Mouse (Mus musculus) lung, postnatal 0 days (tissue): ENCODE results near the gene Tmbim6. TPM values are rescaled to one million over a fixed set of nuclear protein-coding genes. Genes with fewer than 3 reads are reported as not detected.
A peak's percentile ranks its signal among the peaks of the same experiment; 100 is the strongest.

ENCODE experiments used
- ATAC-seq: fragments of 200-750 bp; cut with Nextera tagmentation; 2 replicates; pipeline ENCODE4 v1.8.0; 2017; ENCODE audit warnings: moderate library complexity
- DNase-seq: peaks from one replicate; pipeline ENCODE4 v3.0.0-alpha.2; 2016; ENCODE audit warnings: low spot score
- H3K27ac ChIP-seq: fragments of 300-500 bp; sonication (generic); 2 replicates; pipeline ENCODE4 v1.5.1; 2014; ENCODE audit warnings: antibody characterized with exemption, mild to moderate bottlenecking, low read length, mixed read lengths
- H3K27me3 ChIP-seq: fragments of 300-500 bp; sonication (generic); replicated peaks from 2 replicates; pipeline ENCODE4 v1.6.1; 2014; ENCODE audit warnings: low read length, mixed read lengths; ENCODE audit not compliant: insufficient read depth
- H3K36me3 ChIP-seq: fragments of 300-500 bp; sonication (generic); 2 replicates; pipeline ENCODE4 v1.6.1; 2014; ENCODE audit warnings: low read length, mixed read lengths; ENCODE audit not compliant: insufficient read depth
- H3K4me1 ChIP-seq: fragments of 300-500 bp; sonication (generic); 2 replicates; pipeline ENCODE4 v1.6.1; 2014; ENCODE audit warnings: antibody characterized with exemption, low read depth, low read length, mixed read lengths; ENCODE audit not compliant: insufficient read depth
- H3K4me2 ChIP-seq: fragments of 300-500 bp; sonication (generic); replicated peaks from 2 replicates; pipeline ENCODE4 v1.6.1; 2014; ENCODE audit warnings: low read depth, mild to moderate bottlenecking, low read length, moderate library complexity, mixed read lengths
- H3K4me3 ChIP-seq: fragments of 300-500 bp; sonication (generic); 2 replicates; pipeline ENCODE4 v1.5.1; 2014; ENCODE audit warnings: low read depth, low read length
- H3K9ac ChIP-seq: fragments of 300-500 bp; sonication (generic); replicated peaks from 2 replicates; pipeline ENCODE4 v1.6.1; 2014; ENCODE audit warnings: low read depth, mild to moderate bottlenecking
- H3K9me3 ChIP-seq: fragments of 300-500 bp; sonication (generic); 2 replicates; pipeline ENCODE4 v1.6.1; 2016; ENCODE audit warnings: low read length, mixed read lengths
- CTCF ChIP-seq: IDR thresholded peaks from 2 replicates; pipeline ENCODE4 v1.5.1; 2016; ENCODE audit warnings: antibody characterized with exemption, mild to moderate bottlenecking
- EP300 ChIP-seq: IDR thresholded peaks from 2 replicates; pipeline ENCODE4 v1.6.1; 2016; ENCODE audit warnings: antibody characterized with exemption, mild to moderate bottlenecking, control low read depth
- WGBS: fragments of 180-500 bp; shearing (Covaris S2); extraction: QIAGEN DNeasy Blood & Tissue Kit; methylation state at CpG from one replicate; pipeline ENCODE4 v1.1.7; 2014; 5-methylcytosine and 5-hydroxymethylcytosine counted together
- polyA plus RNA-seq: library from polyadenylated mRNA; unstranded; fragments of >200 nt; fragmentation: Nextera tagmentation; extraction: Ambion mirVana; gene quantifications from 2 replicates; pipeline ENCODE4 v1.2.1, GENCODE M21; 2015

The Tmbim6 gene
- polyA plus RNA-seq, 1 experiment from 2014 or later, result 693 TPM

DNA sequence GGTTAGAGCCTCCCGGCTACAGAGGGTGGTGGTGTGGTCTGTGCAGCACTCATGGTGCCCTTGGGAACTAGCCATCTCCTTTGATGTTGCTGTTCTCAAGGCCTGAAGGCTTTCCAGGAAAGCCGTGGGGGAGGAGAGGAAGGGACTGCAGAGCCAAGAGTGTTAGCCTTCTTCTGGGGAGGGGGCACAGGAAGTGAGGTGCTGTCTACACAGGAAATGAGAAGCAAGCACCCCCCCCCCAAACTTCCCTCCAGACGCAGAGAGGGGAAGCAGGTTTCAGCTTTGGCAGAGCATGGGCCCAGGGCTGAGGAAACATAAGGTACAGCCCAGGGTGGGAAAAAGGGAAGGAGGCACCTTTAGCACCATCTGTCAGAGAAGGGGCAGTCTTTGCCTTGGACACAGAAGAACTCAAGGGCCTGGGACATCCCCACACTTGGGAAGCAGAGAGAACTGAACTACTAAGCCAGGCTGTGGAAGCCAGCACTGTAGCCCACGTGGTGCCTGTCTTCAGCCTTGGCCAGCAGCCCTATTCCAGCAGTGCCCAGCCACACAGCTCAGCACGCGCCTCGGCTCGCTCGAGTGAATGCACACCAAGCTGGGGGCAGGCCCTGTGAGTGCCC, 56.6 kb downstream of the Tmbim6 start:
- H3K4me1 ChIP-seq, result peaks cover 25% of the 10 kb centered on the region
- peak; percentile 50 for DNase-seq

DNA sequence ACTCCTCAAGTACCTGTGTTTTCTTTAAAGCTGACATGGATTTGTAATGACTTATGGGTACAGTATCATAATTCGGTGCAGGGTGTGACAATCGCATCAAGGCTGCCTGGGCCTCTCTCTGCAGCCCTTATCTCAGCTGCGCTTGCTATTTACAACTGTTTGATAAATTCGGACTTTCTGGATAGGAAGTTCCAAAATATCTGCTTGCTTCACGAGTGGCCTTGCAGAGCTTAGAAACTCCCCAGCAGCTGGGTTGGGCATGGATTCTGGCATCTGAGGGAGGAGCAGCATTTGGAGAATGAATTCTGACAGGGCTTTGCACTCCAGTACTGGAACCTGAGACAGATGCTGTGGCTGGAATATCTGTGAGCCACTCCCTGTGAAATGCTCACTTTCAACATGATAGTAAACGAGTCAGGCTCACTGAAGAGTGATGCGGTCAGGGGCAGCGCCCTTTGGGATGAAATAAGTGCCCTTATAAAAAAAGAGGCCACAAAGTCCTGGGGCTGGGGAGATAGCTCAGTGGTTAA, 57.1 kb downstream of the Tmbim6 start:
- TF ChIP-seq CTCF, result no peak
- no peak for TF ChIP-seq EP300
- H3K9ac ChIP-seq, result no peak overlapping the region

More for the DNA sequence above, 56.6 kb downstream of the Tmbim6 start:
- H3K9me3 ChIP-seq, result no peaks in the 10 kb centered on the region
- no peak for TF ChIP-seq CTCF
- TF ChIP-seq EP300, result peak; percentile 63
- H3K4me3 ChIP-seq, result no peak overlapping the region
- peak overlapping the region; percentile 68 for H3K27ac ChIP-seq
- 26% methylated on average over 9 of the region's 9 CpGs for WGBS
- no peaks in the 10 kb centered on the region for H3K27me3 ChIP-seq
- H3K4me2 ChIP-seq, result no peak overlapping the region; the same call in 1 of the 2 replicates
- peak; percentile 64 for ATAC-seq
- no peaks in the 10 kb centered on the region for H3K36me3 ChIP-seq
- no peak overlapping the region for H3K9ac ChIP-seq

DNA sequence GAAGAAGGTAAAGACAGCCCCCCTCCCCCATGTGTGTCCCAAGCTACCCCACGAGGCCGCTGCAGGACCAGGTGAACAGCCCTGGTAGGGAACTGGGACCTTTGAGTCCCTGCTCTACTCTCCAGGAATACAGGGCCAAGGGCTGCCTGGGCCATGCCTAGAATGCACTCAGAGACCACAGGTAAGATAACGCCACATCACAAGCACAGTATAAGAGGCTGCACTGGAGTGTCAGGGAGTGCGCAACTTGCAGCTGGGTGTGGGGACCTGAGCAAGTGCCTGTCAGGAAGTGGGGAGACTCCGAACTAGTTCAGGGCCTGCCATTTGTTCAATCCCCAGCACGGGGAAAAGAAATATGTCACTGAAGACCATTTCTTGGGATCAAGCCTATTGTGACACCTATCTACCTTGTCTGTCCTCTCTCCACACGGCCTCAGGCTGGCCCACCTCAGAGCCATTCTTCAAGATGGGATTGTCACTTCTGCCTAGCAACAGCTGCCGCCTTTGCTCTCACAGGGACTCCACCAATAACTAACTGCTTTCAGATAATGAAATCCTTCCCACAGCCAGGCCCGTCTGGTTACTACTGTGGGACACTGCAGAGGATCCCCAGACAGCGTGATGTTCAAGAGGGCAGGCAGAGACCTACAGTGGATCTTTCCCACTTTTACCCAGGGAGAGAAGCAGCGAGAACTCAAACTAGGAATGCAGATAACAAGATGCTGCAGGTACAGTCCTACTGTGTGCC, 60.6 kb downstream of the Tmbim6 start:
- 0 out of 2 replicates have a peak, but pooled peaks have one; percentile 42 for TF ChIP-seq EP300
- peak; percentile 23; the same call in 1 of the 2 replicates for TF ChIP-seq CTCF
- peaks cover 25% of the 10 kb centered on the region for H3K4me1 ChIP-seq

More for the DNA sequence above, 57.1 kb downstream of the Tmbim6 start:
- 44% methylated on average over 8 of the region's 8 CpGs for WGBS
- DNase-seq (no peak), ATAC-seq (no peak)
- no peaks in the 10 kb centered on the region for H3K27me3 ChIP-seq
- H3K4me2 ChIP-seq, result no peak overlapping the region
- no peaks in the 10 kb centered on the region for H3K9me3 ChIP-seq
- peaks cover 25% of the 10 kb centered on the region for H3K4me1 ChIP-seq
- no peaks in the 10 kb centered on the region for H3K36me3 ChIP-seq
- H3K27ac ChIP-seq, result peak overlapping the region; percentile 68
- H3K4me3 ChIP-seq, result no peak overlapping the region

DNA sequence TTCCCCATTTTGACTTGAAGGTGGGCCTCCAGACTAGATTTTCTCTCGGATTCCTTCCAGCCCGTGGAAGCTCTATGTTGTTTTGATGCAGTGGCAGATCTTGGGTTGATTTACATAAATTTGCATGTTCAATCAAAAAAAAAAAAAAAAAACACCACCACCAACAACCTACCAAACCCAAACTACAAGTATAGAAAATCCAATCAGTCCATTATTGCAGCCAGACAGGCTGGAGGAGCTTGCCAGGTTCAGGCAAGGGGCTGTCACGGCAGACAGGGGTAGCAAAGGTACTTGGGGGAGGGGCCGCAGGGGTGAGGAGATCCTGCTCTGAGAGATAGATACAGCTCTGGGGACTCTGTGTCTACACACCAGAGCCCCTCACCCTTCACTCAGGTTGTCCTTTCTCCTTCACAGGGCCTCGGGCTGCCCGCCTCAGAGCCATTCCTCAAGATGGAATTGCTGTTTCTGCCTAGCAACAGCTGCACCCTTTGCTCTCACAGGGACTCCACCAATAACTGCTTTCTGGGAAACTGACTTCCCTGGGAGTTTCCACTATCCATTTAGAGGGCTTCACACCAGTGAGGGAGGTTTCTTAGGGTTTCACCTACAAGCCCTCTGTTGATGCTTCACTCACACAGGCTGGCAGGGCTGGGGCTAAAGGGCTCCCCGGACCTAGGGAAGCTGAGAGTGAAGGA, 62.0 kb downstream of the Tmbim6 start:
- Histone ChIP-seq H3K4me1 (peaks cover 12% of the 10 kb centered on the region), H3K4me2 (no peak overlapping the region), H3K27me3 (no peaks in the 10 kb centered on the region), H3K9ac (no peak overlapping the region; the same call in 1 of the 2 replicates), H3K9me3 (no peaks in the 10 kb centered on the region), H3K27ac (no peak overlapping the region), H3K36me3 (no peaks in the 10 kb centered on the region), H3K4me3 (no peak overlapping the region)
- no peak for ATAC-seq
- TF ChIP-seq EP300, result no peak
- TF ChIP-seq CTCF, result no peak
- WGBS, result 84% methylated on average over 7 of the region's 7 CpGs
- DNase-seq, result no peak

More for the DNA sequence above, 60.6 kb downstream of the Tmbim6 start:
- WGBS, result 54% methylated on average over 11 of the region's 11 CpGs
- H3K27me3 ChIP-seq, result no peaks in the 10 kb centered on the region
- DNase-seq (peak; percentile 82), ATAC-seq (peak; percentile 58)
- H3K4me2 ChIP-seq, result no peak overlapping the region
- no peaks in the 10 kb centered on the region for H3K36me3 ChIP-seq
- no peak overlapping the region for H3K27ac ChIP-seq
- H3K9ac ChIP-seq, result no peak overlapping the region
- no peaks in the 10 kb centered on the region for H3K9me3 ChIP-seq
- H3K4me3 ChIP-seq, result no peak overlapping the region

DNA sequence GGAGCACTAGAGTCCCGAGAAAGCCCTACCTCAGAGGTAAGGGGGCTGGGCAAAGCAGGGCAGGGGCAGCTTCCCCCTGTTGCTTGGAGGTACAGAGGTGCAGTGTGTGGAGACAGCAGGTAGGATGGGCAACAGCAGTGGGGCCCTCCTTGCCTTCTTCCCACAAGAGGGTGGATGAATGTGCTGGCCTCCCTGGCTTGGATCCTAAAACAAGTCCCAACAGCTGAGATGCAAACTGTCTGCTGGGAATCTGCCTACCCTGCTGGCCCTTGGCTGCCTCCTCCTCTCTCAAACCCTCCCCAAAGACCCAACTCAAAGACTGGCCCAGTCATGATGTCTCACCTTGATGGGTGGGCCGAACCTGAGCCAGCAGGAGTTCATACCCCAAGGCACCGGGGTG, 62.7 kb downstream of the Tmbim6 start:
- Histone ChIP-seq H3K9ac (no peak overlapping the region), H3K4me1 (peaks cover 9% of the 10 kb centered on the region; the same call in 1 of the 2 replicates), H3K4me2 (no peak overlapping the region), H3K36me3 (no peaks in the 10 kb centered on the region), H3K27me3 (no peaks in the 10 kb centered on the region), H3K27ac (no peak overlapping the region), H3K9me3 (no peaks in the 10 kb centered on the region), H3K4me3 (no peak overlapping the region)
- no peak for ATAC-seq
- 95% methylated on average over 3 of the region's 3 CpGs for WGBS
- DNase-seq, result no peak
- no peak for TF ChIP-seq CTCF
- TF ChIP-seq EP300, result no peak
